Mouse (Mus musculus) brain, embryonic 14.5 days (tissue): ENCODE measurements around the gene Sumo3.

ENCODE experiments used
- CTCF ChIP-seq: fragments of 200-500 bp; IDR thresholded peaks from 2 replicates; pipeline ENCODE4 v1.5.1; 2012; ENCODE audit warnings: inconsistent platforms, mild to moderate bottlenecking, moderate library complexity, borderline replicate concordance; ENCODE audit not compliant: insufficient read depth, insufficient read length; ENCODE audit errors: extremely low read depth
- POLR2A ChIP-seq: fragments of 200-500 bp; IDR thresholded peaks from 2 replicates; pipeline ENCODE4 v1.6.1; 2012; ENCODE audit warnings: mild to moderate bottlenecking, inconsistent platforms, borderline replicate concordance; ENCODE audit not compliant: poor library complexity, insufficient read depth, insufficient read length, severe bottlenecking; ENCODE audit errors: extremely low read depth

- TF ChIP-seq CTCF = no peak
- TF ChIP-seq POLR2A = no peak
These were observed 40.9 kb upstream of the Sumo3 start for GRCm38 (mm10) chr10:77565005-77565404.
